Mouse (Mus musculus): ENCODE data around the gene Afmid. TPM values are rescaled to one million over a fixed set of nuclear protein-coding genes. Genes with fewer than 3 reads are reported as not detected.

The Afmid gene
- total and polyA plus RNA-seq, 3 experiments: 3.3 to 3.8 TPM; not detected in 1

DNA sequence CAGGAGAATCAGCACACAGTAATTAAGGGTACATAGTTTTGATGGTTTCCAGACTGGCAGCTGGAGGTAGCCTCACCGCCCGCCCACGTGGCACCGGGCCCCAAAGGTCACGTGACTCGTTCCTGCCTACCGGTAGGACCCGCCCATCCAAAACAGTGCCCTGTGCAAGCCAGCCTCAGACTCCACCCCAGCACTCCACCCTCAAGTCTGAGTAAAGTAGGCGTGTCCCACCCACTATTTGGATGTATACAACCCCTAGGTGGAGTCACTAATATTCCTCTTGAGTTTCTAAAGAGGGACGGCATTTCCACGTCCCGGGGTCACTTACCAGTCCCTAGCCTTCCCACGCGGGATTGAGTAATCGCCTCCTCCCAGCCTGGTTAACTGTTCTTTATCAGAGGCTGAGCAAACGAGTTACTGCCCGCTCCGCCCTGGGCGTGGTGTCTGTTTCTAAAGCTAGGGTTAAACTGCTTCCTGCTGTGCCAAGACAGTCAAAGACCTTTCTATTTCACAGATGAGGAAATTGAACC, 45.1 kb upstream of the Afmid start (continued):
- TF ChIP-seq SIN3A (IDR thresholded peaks at IDR 0.05; ENCODE audit: low read length): peak; percentile 94

DNA sequence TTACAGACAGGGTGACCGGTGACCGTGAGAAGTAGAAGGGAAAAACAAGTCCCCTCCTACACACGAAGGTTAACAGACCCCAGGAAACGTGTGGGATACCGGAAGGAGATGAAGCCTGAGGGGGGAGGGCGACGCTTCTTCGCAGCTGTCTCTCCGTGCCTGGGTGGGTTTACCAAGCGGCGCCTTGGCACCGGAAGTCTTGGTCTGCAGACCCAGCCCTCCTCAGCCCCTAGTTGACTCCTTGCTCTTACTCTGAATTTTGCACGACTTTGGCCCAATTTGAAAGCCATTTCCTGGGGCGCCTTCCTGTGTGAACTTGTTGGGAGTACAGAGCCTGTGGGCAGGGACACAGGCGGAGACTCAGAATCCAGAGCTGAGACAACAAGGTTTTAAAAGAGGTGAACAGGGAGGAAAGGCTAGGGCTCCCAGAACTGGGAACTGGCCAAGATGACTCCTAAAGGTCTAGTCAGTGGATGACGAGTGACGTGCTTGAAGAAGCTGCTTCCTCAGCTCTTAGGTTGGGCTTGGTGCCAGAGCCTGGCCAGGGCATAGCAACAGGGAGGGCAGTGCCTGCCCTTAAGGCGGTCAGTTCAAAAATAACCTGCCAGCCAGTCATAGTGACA, 44.4 kb upstream of the Afmid start:
- Histone ChIP-seq H3K4me1 (ENCODE audit: control insufficient read depth in 1 of 2, insufficient read depth in 2 of 2, low read length in 2 of 2) (peaks cover 3 to 13% of the 10 kb centered on the region in 2 experiments; a peak in 2 of 4 replicates), H3K79me2 (ENCODE audit: control insufficient read depth, insufficient read depth, low read length, poor library complexity) (peaks cover 34% of the 10 kb centered on the region), H3K9me3 (replicated peaks; ENCODE audit: insufficient read depth, low read length) (no peaks in the 10 kb centered on the region), H3K9ac (ENCODE audit: control insufficient read depth, low read depth, low read length, poor library complexity, severe bottlenecking) (peak overlapping the region; percentile 82), H3K36me3 (ENCODE audit: control insufficient read depth in 1 of 2, insufficient read depth in 2 of 2, low read length in 2 of 2) (no peaks in the 10 kb centered on the region), H3K27ac (ENCODE audit: control insufficient read depth, low read depth, low read length) (peak overlapping the region; percentile 96), H3K4me3 (ENCODE audit: control insufficient read depth in 1 of 2, insufficient read depth in 1 of 2, low read depth in 2 of 2, low read length in 2 of 2) (peak overlapping the region; percentile 74 to 81), H3K27me3 (ENCODE audit: control insufficient read depth in 1 of 2, insufficient read depth in 2 of 2, low read length in 2 of 2) (no peaks in the 10 kb centered on the region)
- TF ChIP-seq GATA1 (IDR thresholded peaks at IDR 0.05; ENCODE audit: low read depth, low read length) (no peak), USF1 (IDR thresholded peaks at IDR 0.05; ENCODE audit: low read depth, low read length) (no peak), CHD1 (IDR thresholded peaks at IDR 0.05; ENCODE audit: low read depth, low read length) (peak; percentile 87; the same call in 1 of the 2 replicates), ELF1 (IDR thresholded peaks at IDR 0.05; ENCODE audit: low read depth, low read length) (peak; percentile 62; the same call in 1 of the 2 replicates), ETS1 (IDR thresholded peaks at IDR 0.05; ENCODE audit: low read depth, low read length) (0 out of 2 replicates have a peak, but pooled peaks have one; percentile 23), MAZ (IDR thresholded peaks at IDR 0.05; ENCODE audit: low read depth, low read length) (peak; percentile 44; the same call in 1 of the 2 replicates), MXI1 (IDR thresholded peaks at IDR 0.05; ENCODE audit: low read depth, low read length) (no peak), KAT2A (conservative IDR thresholded peaks at IDR 0.05; ENCODE audit: low read depth, low read length) (no peak), ZMIZ1 (IDR thresholded peaks at IDR 0.05; ENCODE audit: low read depth, low read length) (0 out of 2 replicates have a peak, but pooled peaks have one; percentile 9), HCFC1 (IDR thresholded peaks at IDR 0.05; ENCODE audit: low read depth, low read length) (0 out of 2 replicates have a peak, but pooled peaks have one; percentile 15), RCOR1 (IDR thresholded peaks at IDR 0.05; ENCODE audit: low read depth, low read length) (no peak)
- peak; percentile 77 for DNase-seq (ENCODE audit: low read depth, low spot score)

DNA sequence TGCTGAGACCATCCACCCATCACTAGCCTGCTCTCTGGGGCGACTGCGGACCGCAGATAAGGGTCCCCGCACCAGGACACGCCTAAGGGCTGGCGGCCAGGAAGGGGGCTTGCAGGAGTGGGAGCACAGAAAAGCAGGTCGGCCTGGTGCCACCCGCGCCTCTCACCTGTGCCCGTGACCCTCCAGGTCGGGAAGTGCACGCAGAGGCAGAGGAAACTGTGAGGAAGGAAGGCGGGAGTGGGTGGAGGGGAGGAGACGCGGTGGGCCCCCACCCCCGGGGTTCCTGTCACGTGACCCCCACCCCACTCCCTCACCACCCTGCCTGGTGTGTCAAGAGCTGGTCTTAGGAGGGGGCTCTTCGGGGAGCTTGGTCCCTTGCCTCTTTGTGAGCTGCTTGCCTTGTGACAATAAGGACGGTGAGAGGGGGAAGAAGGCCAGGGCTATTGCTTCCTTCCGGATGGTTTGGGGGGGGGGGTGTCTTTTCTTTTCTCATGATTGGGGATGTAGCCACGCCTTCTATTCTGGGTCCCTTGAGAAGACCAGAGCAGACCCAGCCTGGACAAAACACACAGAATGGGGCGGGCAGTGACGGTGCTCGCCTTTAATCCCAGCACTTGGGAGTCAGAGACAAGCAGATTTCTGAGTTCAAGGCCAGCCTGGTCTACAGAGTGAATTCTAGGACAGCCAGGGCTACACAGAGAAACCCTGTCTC, 43.6 kb upstream of the Afmid start, which contains the start of the genes Tmc8 and Tmc6:
Gene Tmc8, plus strand, starts transcription at position 84 of the 712 bp plus-strand sequence.
Gene Tmc6, minus strand, starts transcription at position 206 of the 712 bp plus-strand sequence.
- Histone ChIP-seq H3K27ac (ENCODE audit: control insufficient read depth, low read depth, low read length) (peak within 1 kb of the TSS; percentile 96), H3K4me3 (ENCODE audit: control insufficient read depth in 1 of 2, insufficient read depth in 1 of 2, low read depth in 2 of 2, low read length in 2 of 2) (peak within 1 kb of the TSS; percentile 74 to 81), H3K79me2 (ENCODE audit: control insufficient read depth, insufficient read depth, low read length, poor library complexity) (peaks cover 34% of the 10 kb centered on the region), H3K9me3 (replicated peaks; ENCODE audit: insufficient read depth, low read length) (no peaks in the 10 kb centered on the region), H3K9ac (ENCODE audit: control insufficient read depth, low read depth, low read length, poor library complexity, severe bottlenecking) (peak within 1 kb of the TSS; percentile 82), H3K36me3 (ENCODE audit: control insufficient read depth in 1 of 2, insufficient read depth in 2 of 2, low read length in 2 of 2) (no peaks in the 10 kb centered on the region), H3K4me1 (ENCODE audit: control insufficient read depth in 1 of 2, insufficient read depth in 2 of 2, low read length in 2 of 2) (peaks cover 3 to 13% of the 10 kb centered on the region in 2 experiments; a peak in 2 of 4 replicates), H3K27me3 (ENCODE audit: control insufficient read depth in 1 of 2, insufficient read depth in 2 of 2, low read length in 2 of 2) (no peaks in the 10 kb centered on the region)
- peak; percentile 90 for DNase-seq (ENCODE audit: low read depth, low spot score)
- TF ChIP-seq GABPA (IDR thresholded peaks at IDR 0.05; ENCODE audit: low read depth, low read length): no peak
- TF ChIP-seq ZC3H11A (IDR thresholded peaks at IDR 0.05; ENCODE audit: low read depth, low read length): no peak
- TF ChIP-seq KAT2A (conservative IDR thresholded peaks at IDR 0.05; ENCODE audit: low read depth, low read length): no peak; the same call in 1 of the 2 replicates
- TF ChIP-seq E2F4 (IDR thresholded peaks at IDR 0.05; ENCODE audit: borderline replicate concordance, low read depth, low read length): no peak
- peak; percentile 17; the same call in 1 of the 2 replicates for TF ChIP-seq TAL1 (IDR thresholded peaks at IDR 0.05; ENCODE audit: low read length)
- TF ChIP-seq SIN3A (IDR thresholded peaks at IDR 0.05; ENCODE audit: low read length): peak; percentile 50; the same call in 1 of the 2 replicates
- no peak for TF ChIP-seq ZKSCAN1 (IDR thresholded peaks at IDR 0.05; ENCODE audit: low read depth, low read length)
- no peak for TF ChIP-seq ZNF384 (IDR thresholded peaks at IDR 0.05; ENCODE audit: low read depth, low read length)
- TF ChIP-seq CTCF (IDR thresholded peaks at IDR 0.05 in 2 of 3, conservative IDR thresholded peaks at IDR 0.05 in 1 of 3; ENCODE audit: control insufficient read depth in 1 of 3, insufficient read depth in 1 of 3, low read depth in 2 of 3, low read length in 3 of 3, poor library complexity in 1 of 3, severe bottlenecking in 1 of 3): no peak
- TF ChIP-seq MAX (IDR thresholded peaks at IDR 0.05; ENCODE audit: low read length): peak; percentile 85
- no peak for TF ChIP-seq POLR2AphosphoS5 (IDR thresholded peaks at IDR 0.05; ENCODE audit: borderline replicate concordance, low read depth, low read length)
- TF ChIP-seq SMC3 (IDR thresholded peaks at IDR 0.05; ENCODE audit: low read depth, low read length): no peak
- TF ChIP-seq GATA1 (IDR thresholded peaks at IDR 0.05; ENCODE audit: low read depth, low read length): no peak
- TF ChIP-seq TCF12 (IDR thresholded peaks at IDR 0.05; ENCODE audit: low read depth, low read length): peak; percentile 19
- TF ChIP-seq MAZ (IDR thresholded peaks at IDR 0.05; ENCODE audit: low read depth, low read length): peak; percentile 93; the same call in 1 of the 2 replicates
- peak; percentile 46 to 86; a peak in 2 of 4 replicates for TF ChIP-seq USF2 (IDR thresholded peaks at IDR 0.05; ENCODE audit: borderline replicate concordance in 1 of 2, insufficient read depth in 1 of 2, low read depth in 1 of 2, low read length in 2 of 2)
- no peak for TF ChIP-seq RCOR1 (IDR thresholded peaks at IDR 0.05; ENCODE audit: low read depth, low read length)
- no peak for TF ChIP-seq MYC (IDR thresholded peaks at IDR 0.05; ENCODE audit: low read depth, low read length)
